Mouse (Mus musculus): ENCODE measurements around the gene Olfr1393. TPM values are rescaled to one million over a fixed set of nuclear protein-coding genes. Genes with fewer than 3 reads are reported as not detected.
"Not testable (repeated sequence)": the region's sequence is repeated elsewhere in the genome, so short reads cannot be mapped to it uniquely, and the experiment has no call there.

Olfr1393 gene
- polyA plus RNA-seq, 1 experiment from 2014 or later = not detected

DNA sequence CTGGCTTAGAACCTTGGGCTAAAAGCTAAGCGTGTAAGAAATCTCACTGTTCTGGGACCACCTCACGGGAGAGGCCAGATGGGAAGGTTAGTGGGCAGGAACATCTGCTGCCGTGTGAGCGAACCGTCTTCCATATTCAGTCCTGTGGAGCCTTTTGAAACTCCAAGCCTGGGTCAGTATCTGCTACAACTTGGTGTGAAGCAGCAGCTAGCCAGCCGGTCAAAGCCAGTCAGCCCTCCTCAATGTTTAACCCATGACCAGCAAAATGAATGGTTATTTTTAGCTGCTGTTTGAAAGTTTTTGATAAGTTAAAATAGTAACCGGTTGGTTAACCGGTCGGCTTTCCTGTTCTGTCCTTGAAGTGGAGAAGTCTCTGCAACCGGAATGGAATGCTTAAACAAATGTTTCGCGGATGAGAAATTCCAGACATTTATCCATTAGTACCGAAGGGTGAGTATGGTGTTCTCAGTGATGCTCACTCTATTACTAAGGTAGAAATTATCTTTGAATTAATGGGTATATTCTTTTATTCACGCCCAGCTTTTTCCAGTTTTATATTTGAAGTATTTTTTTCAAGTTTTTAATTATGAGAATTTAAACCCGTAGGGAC lies 10.0 kb upstream of the Olfr1393 start:
- Histone ChIP-seq H3K9me3 (replicated peaks) (no peaks in the 10 kb centered on the region), H3K9ac (no peak overlapping the region), H3K4me1 (replicated peaks) (peaks cover 13% of the 10 kb centered on the region), H3K27ac (no peak overlapping the region), H3K36me3 (peaks cover 21% of the 10 kb centered on the region), H3K4me2 (no peak overlapping the region), H3K4me3 (replicated peaks) (no peak overlapping the region), H3K27me3 (no peaks in the 10 kb centered on the region)
- WGBS (ENCODE audit: insufficient replicate concordance) = 73% methylated on average over 15 of the region's 15 CpGs
- no peak for ATAC-seq (ENCODE audit: low read depth)
- no peak for DNase-seq

DNA sequence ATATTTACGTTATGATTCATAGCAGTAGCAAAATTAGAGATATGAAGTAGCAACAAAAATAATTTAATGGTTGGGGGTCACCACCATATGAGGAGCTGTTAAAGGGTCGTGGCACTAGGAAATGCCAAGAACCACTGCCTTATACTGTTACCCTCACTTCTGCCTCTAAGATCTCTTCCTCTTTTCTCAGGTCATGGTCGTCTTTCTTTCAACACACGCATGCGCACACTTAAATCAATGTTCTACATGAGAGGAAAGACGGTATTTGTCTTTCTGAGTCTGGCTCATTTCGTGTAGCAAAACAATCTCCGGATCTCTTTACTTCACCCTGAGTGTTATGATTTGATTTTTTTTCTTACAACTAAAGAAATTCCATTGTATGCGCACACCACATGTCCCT lies 8.3 kb upstream of the Olfr1393 start:
- Histone ChIP-seq H3K4me3 (replicated peaks) (no peak overlapping the region), H3K9ac (no peak overlapping the region), H3K4me2 (no peak overlapping the region), H3K9me3 (replicated peaks) (no peaks in the 10 kb centered on the region), H3K27ac (no peak overlapping the region), H3K27me3 (no peaks in the 10 kb centered on the region), H3K36me3 (peaks cover 4% of the 10 kb centered on the region; the same call in 1 of the 2 replicates), H3K4me1 (replicated peaks) (peaks cover 6% of the 10 kb centered on the region; the same call in 1 of the 2 replicates)
- WGBS (ENCODE audit: insufficient replicate concordance) = 76% methylated on average over 9 of the region's 9 CpGs
- no peak for DNase-seq
- ATAC-seq (ENCODE audit: low read depth) = no peak

DNA sequence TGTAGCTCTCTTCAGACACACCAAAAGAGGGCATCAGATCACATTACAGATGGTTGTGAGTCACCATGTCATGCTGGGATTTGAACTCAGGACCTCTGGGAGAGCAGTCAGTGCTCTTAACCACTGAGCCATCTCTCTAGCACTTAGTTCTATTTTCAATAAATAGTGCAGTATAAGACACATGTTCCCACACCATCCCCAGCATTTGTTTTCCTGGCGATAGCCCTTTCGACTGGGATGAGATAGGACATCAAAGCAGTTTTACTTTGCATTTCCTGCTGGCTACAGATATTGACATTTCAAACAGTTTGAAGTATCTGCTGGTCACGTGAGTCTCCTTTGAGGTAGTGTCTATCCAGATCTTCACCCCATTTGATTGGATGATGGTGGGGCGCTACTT lies 7.7 kb upstream of the Olfr1393 start:
- DNase-seq (no peak), ATAC-seq (ENCODE audit: low read depth) (no peak)
- no peak overlapping the region for H3K4me3 ChIP-seq (replicated peaks)
- H3K27ac ChIP-seq = no peak overlapping the region
- 67% methylated on average over 4 of the region's 4 CpGs for WGBS (ENCODE audit: insufficient replicate concordance)
- H3K9ac ChIP-seq = no peak overlapping the region
- no peaks in the 10 kb centered on the region for H3K36me3 ChIP-seq
- peaks cover 6% of the 10 kb centered on the region; the same call in 1 of the 2 replicates for H3K4me1 ChIP-seq (replicated peaks)
- H3K27me3 ChIP-seq = no peaks in the 10 kb centered on the region
- H3K9me3 ChIP-seq (replicated peaks) = no peaks in the 10 kb centered on the region
- H3K4me2 ChIP-seq = no peak overlapping the region

DNA sequence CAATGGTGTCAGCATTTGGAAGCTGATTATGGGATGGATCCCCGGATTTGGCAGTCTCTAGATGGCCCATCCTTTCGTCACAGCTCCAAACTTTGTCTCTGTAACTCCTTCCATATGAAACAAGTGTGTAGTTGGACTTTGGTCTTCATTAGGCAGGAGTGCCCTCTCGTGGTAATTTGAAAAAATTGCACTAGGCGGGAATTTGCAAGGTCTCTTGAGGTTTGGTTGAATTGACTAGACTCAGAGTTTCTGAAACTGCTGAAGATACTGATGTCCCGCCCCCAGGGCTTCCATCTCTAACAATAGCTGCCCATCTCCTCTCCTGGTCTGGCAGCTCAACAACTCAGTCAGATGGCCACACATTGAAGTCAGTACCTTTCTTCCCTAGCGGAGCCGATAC lies 6.8 kb upstream of the Olfr1393 start:
- WGBS (ENCODE audit: insufficient replicate concordance) = 30% methylated on average over 7 of the region's 7 CpGs
- DNase-seq = peak; percentile 18

DNA sequence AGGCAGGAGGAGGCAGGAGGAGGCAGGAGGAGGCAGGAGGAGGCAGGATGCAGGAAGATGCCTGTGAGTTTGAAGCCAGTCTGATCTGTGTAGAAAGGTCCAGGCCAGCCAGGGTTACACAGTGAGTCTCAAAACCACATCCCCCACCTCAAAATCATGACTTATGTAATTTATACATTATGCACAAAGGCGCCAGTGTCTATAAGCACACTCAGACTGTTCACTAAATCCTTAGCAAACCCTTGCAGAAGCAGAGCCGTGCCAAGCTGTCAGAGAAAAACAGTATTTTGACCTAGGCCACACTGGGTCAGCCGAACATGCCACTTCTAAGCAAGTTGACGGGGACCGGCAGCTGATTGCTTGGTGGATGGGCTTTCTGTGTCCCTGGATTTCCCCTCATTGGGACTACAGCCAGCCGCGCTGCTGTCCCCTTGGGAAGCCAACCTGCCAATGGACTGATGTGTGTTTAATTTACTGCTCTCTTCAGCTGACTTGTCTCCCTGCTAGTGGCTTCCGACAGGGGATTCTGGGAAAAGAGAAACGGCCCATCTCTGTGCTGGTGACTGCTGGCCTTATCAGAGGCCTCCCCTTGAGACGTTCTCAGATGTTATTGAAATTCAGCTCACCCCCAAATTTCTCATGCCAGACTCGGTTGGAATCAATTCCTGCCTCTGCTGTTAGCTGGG lies 4.1 kb upstream of the Olfr1393 start:
- Histone ChIP-seq H3K36me3 (no peaks in the 10 kb centered on the region), H3K9me3 (replicated peaks) (no peaks in the 10 kb centered on the region), H3K4me2 (no peak overlapping the region), H3K27me3 (no peaks in the 10 kb centered on the region), H3K4me3 (replicated peaks) (no peak overlapping the region), H3K27ac (no peak overlapping the region), H3K4me1 (replicated peaks) (no peaks in the 10 kb centered on the region), H3K9ac (no peak overlapping the region)
- ATAC-seq (ENCODE audit: low read depth) (no peak), DNase-seq (no peak)
- 67% methylated on average over 11 of the region's 11 CpGs for WGBS (ENCODE audit: insufficient replicate concordance)

More for the DNA sequence above, 6.8 kb upstream of the Olfr1393 start:
- no peaks in the 10 kb centered on the region for H3K36me3 ChIP-seq
- H3K27me3 ChIP-seq = no peaks in the 10 kb centered on the region
- no peak overlapping the region for H3K4me3 ChIP-seq (replicated peaks)
- no peak for ATAC-seq (ENCODE audit: low read depth)
- H3K4me2 ChIP-seq = no peak overlapping the region
- no peak overlapping the region for H3K27ac ChIP-seq
- no peaks in the 10 kb centered on the region for H3K9me3 ChIP-seq (replicated peaks)
- H3K4me1 ChIP-seq (replicated peaks) = 0 out of 2 replicates have a peak, but pooled peaks cover under 1% of the 10 kb centered on the region
- no peak overlapping the region for H3K9ac ChIP-seq

DNA sequence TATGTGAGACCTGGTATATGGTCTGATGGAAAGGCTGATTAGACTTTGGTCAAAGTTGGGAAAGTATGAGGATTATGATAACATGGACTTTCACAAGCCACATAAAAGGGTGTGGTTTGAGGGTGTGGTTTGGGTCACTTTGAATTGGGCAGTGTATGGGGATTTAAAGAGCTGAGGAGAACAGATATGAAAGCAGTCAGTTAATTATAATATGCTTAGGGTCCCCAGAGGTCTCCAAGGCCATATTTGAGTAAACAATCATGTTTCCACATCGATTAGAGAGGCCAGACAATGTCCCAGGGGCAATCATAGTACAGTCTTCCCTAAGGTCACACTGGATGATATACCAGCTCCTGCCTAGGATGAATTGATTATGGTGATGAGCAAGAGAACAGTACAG lies 6.9 kb downstream of the Olfr1393 start, which contains the start of gene Olfr1392:
Gene Olfr1392 (plus strand): TSS at position 301 of the 400 bp plus-strand sequence.
- ATAC-seq (ENCODE audit: low read depth); H3K4me2 ChIP-seq; H3K27me3 ChIP-seq; H3K4me1 ChIP-seq (replicated peaks); H3K4me3 ChIP-seq (replicated peaks); DNase-seq; H3K9ac ChIP-seq; H3K27ac ChIP-seq; H3K36me3 ChIP-seq; H3K9me3 ChIP-seq (replicated peaks): not testable (repeated sequence)
- WGBS (ENCODE audit: insufficient replicate concordance) = 44% methylated on average over 1 of the region's 1 CpGs

GRCm38 (mm10) chr11:49287251-49287650 lies 9.1 kb downstream of the Olfr1393 start:
- ATAC-seq (ENCODE audit: low read depth) (no peak), DNase-seq (no peak)
- no peak overlapping the region for H3K27ac ChIP-seq
- no peaks in the 10 kb centered on the region for H3K9me3 ChIP-seq (replicated peaks)
- no peak overlapping the region for H3K9ac ChIP-seq
- H3K27me3 ChIP-seq = no peaks in the 10 kb centered on the region
- no peak overlapping the region for H3K4me2 ChIP-seq
- no peaks in the 10 kb centered on the region for H3K4me1 ChIP-seq (replicated peaks)
- WGBS (ENCODE audit: insufficient replicate concordance) = 60% methylated on average over 2 of the region's 2 CpGs
- H3K36me3 ChIP-seq = no peaks in the 10 kb centered on the region
- no peak overlapping the region for H3K4me3 ChIP-seq (replicated peaks)

GRCm38 (mm10) chr11:49292777-49293176 lies 14.7 kb downstream of the Olfr1393 start:
- Histone ChIP-seq H3K36me3 (no peaks in the 10 kb centered on the region), H3K27me3 (no peaks in the 10 kb centered on the region), H3K9ac (no peak overlapping the region), H3K4me2 (no peak overlapping the region), H3K4me1 (replicated peaks) (no peaks in the 10 kb centered on the region), H3K27ac (no peak overlapping the region), H3K9me3 (replicated peaks) (no peaks in the 10 kb centered on the region), H3K4me3 (replicated peaks) (no peak overlapping the region)
- 54% methylated on average over 3 of the region's 3 CpGs for WGBS (ENCODE audit: insufficient replicate concordance)
- DNase-seq (no peak), ATAC-seq (ENCODE audit: low read depth) (no peak)

GRCm38 (mm10) chr11:49304441-49304840 lies 26.3 kb downstream of the Olfr1393 start, which contains the start of gene Olfr10:
Olfr10 (plus strand) TSS chr11:49304741.
- Histone ChIP-seq H3K27me3 (no peaks in the 10 kb centered on the region), H3K9me3 (replicated peaks) (no peaks in the 10 kb centered on the region), H3K36me3 (no peaks in the 10 kb centered on the region), H3K4me1 (replicated peaks) (no peaks in the 10 kb centered on the region), H3K4me3 (replicated peaks) (no peak within 1 kb of the TSS), H3K9ac (no peak within 1 kb of the TSS), H3K4me2 (no peak within 1 kb of the TSS), H3K27ac (no peak within 1 kb of the TSS)
- ATAC-seq (ENCODE audit: low read depth) (no peak), DNase-seq (no peak)

- not testable (repeated sequence) for H3K9ac ChIP-seq; H3K27ac ChIP-seq; H3K4me3 ChIP-seq (replicated peaks); H3K27me3 ChIP-seq; ATAC-seq (ENCODE audit: low read depth); H3K9me3 ChIP-seq (replicated peaks); DNase-seq; H3K4me1 ChIP-seq (replicated peaks); H3K4me2 ChIP-seq; H3K36me3 ChIP-seq
- WGBS (ENCODE audit: insufficient replicate concordance) = 43% methylated on average over 5 of the region's 5 CpGs
These were observed 30.4 kb downstream of the Olfr1393 start for GRCm38 (mm10) chr11:49308547-49308946.

DNA sequence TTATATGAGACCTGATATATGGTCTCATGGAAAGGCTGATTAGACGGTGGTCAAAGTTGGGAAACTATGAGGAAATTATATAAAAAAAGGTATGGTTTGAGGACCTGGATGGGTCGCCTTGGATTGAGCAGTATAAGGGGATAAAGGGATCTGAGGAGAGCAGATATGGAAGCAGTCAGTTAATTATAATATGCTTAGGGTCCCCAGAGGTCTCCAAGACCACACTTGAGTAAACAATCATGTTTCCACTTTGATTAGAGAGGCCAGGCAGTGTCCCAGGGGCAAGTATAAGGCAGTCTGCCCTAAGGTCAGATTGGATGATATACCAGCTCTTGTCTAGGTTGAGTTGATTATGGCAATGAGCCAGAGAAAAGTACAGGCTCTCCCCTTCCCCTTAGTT lies 44.3 kb downstream of the Olfr1393 start, which contains the start of gene Olfr1391:
Gene Olfr1391 (plus strand): TSS at position 301 of the 400 bp plus-strand sequence.
- Histone ChIP-seq H3K27ac (no peak within 1 kb of the TSS), H3K9ac (no peak within 1 kb of the TSS), H3K4me3 (replicated peaks) (no peak within 1 kb of the TSS), H3K4me1 (replicated peaks) (no peaks in the 10 kb centered on the region), H3K4me2 (no peak within 1 kb of the TSS), H3K9me3 (replicated peaks) (no peaks in the 10 kb centered on the region), H3K27me3 (no peaks in the 10 kb centered on the region), H3K36me3 (no peaks in the 10 kb centered on the region)
- no peak for DNase-seq
- ATAC-seq (ENCODE audit: low read depth) = no peak
- 50% methylated on average over 2 of the region's 2 CpGs for WGBS (ENCODE audit: insufficient replicate concordance)

GRCm38 (mm10) chr11:49326726-49327125 lies 48.6 kb downstream of the Olfr1393 start:
- ATAC-seq (ENCODE audit: low read depth) (no peak), DNase-seq (no peak)
- 56% methylated on average over 3 of the region's 3 CpGs for WGBS (ENCODE audit: insufficient replicate concordance)

More at GRCm38 (mm10) chr11:49326726-49327125, 48.6 kb downstream of the Olfr1393 start:
- Histone ChIP-seq H3K9me3 (replicated peaks) (no peaks in the 10 kb centered on the region), H3K27ac (no peak overlapping the region), H3K9ac (no peak overlapping the region), H3K36me3 (no peaks in the 10 kb centered on the region), H3K4me2 (no peak overlapping the region), H3K27me3 (no peaks in the 10 kb centered on the region), H3K4me1 (replicated peaks) (no peaks in the 10 kb centered on the region), H3K4me3 (replicated peaks) (no peak overlapping the region)

Measured in liver, embryonic 13.5 days (tissue).